Mouse (Mus musculus) G1E (cell line): Measurements from ENCODE around the gene Timm8b.

ENCODE experiments used
- CTCF ChIP-seq: IDR thresholded peaks from 2 replicates; pipeline ENCODE4 v1.5.1; 2012; ENCODE audit warnings: low read depth, low read length, inconsistent platforms, mixed read lengths
- GATA1 ChIP-seq: IDR thresholded peaks from 2 replicates; pipeline ENCODE4 v1.6.1; 2012; ENCODE audit warnings: borderline replicate concordance, low read length, inconsistent platforms, mixed read lengths
- TAL1 ChIP-seq: conservative IDR thresholded peaks from 2 replicates; pipeline ENCODE4 v1.6.1; 2012; ENCODE audit warnings: low read depth, low read length, inconsistent platforms, mixed read lengths

DNA sequence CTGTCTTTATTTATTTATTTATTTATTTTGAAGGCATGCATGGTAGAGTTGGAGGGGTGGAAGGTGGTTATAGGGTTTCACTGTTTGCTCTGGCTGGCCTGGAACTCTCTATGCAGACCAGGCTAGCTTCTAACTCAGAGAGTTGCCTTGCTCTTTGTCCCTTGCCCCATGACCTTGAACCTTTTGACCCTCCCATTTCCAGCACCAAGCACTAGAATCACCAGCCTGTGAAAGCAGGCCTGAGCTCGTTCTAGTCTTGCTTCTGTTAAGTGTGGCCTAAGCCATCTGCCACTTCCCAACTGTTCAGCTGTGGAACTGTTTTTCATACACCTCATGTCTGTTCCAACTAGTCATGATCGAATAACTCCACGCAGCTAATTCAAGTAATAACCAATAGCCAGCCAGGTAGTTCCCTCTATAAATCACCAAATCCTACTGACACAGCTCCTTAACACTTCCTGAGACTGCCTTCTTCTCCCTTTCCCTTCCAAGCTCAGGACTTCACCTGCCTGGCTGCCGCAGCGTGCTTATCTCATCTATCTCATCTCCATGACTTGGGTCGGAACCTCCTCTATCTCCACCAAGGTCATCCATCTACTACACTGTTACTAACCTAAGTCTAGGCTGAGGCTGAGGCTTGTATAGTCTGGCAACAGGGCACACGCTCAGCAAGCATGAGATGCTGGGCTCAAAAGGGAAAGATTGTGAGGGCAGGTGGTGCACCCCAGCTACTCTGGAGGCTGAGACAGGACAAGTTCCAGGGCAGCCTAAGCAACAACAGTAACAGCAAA lies 1.5 kb upstream of the Timm8b start:
- TF ChIP-seq CTCF: no peak
- no peak for TF ChIP-seq GATA1
- TF ChIP-seq TAL1: no peak
